Mouse (Mus musculus) limb, embryonic 15.5 days (tissue): ENCODE data around the gene Rpgrip1l. TPM values are rescaled to one million over a fixed set of nuclear protein-coding genes. Genes with fewer than 3 reads are reported as not detected.

Experiments used
- ATAC-seq: fragments of 200-750 bp; cut with Nextera tagmentation; 2 replicates; pipeline ENCODE4 v1.8.0; 2017; ENCODE audit warnings: low read depth, moderate TSS enrichment; ENCODE audit not compliant: insufficient number of reproducible peaks, low FRiP score, low TSS enrichment
- H3K27ac ChIP-seq: fragments of 300-500 bp; sonication (generic); 2 replicates; pipeline ENCODE4 v1.5.1; 2015; ENCODE audit warnings: moderate library complexity, mild to moderate bottlenecking, inconsistent platforms
- H3K27me3 ChIP-seq: fragments of 300-500 bp; sonication (generic); 2 replicates; pipeline ENCODE4 v1.6.1; 2015; ENCODE audit warnings: inconsistent platforms
- H3K36me3 ChIP-seq: fragments of 300-500 bp; sonication (generic); 2 replicates; pipeline ENCODE4 v1.6.1; 2015; ENCODE audit warnings: inconsistent platforms
- H3K4me1 ChIP-seq: fragments of 300-500 bp; sonication (generic); 2 replicates; pipeline ENCODE4 v1.6.1; 2015; ENCODE audit warnings: inconsistent platforms
- H3K4me2 ChIP-seq: fragments of 300-500 bp; sonication (generic); 2 replicates; pipeline ENCODE4 v1.6.1; 2015; ENCODE audit warnings: mild to moderate bottlenecking, inconsistent platforms
- H3K4me3 ChIP-seq: fragments of 300-500 bp; sonication (generic); 2 replicates; pipeline ENCODE4 v1.5.1; 2015; ENCODE audit warnings: mild to moderate bottlenecking, inconsistent platforms
- H3K9ac ChIP-seq: fragments of 300-500 bp; sonication (generic); 2 replicates; pipeline ENCODE4 v1.6.1; 2015; ENCODE audit warnings: inconsistent platforms
- H3K9me3 ChIP-seq: fragments of 300-500 bp; sonication (generic); 2 replicates; pipeline ENCODE4 v1.6.1; 2016; ENCODE audit warnings: inconsistent platforms
- WGBS: fragments of 180-500 bp; shearing (Covaris S2); methylation state at CpG from one replicate; pipeline ENCODE4 v1.1.7; 2015; 5-methylcytosine and 5-hydroxymethylcytosine counted together
- polyA plus RNA-seq: library from polyadenylated mRNA; unstranded; fragments of >200 nt; fragmentation: Nextera tagmentation; extraction: Ambion mirVana; gene quantifications from 2 replicates; pipeline ENCODE4 v1.2.1, GENCODE M21; 2015

The Rpgrip1l gene
- polyA plus RNA-seq, 1 experiment from 2014 or later = 14.9 TPM

GRCm38 (mm10) chr8:91218271-91218670, 94.8 kb downstream of the Rpgrip1l start:
- H3K36me3 ChIP-seq = peaks cover 3% of the 10 kb centered on the region; the same call in 1 of the 2 replicates
- no peak overlapping the region for H3K4me2 ChIP-seq
- no peaks in the 10 kb centered on the region for H3K27me3 ChIP-seq
- H3K4me3 ChIP-seq = no peak overlapping the region
- H3K9ac ChIP-seq = no peak overlapping the region
- 77% methylated on average over 4 of the region's 4 CpGs for WGBS
- H3K4me1 ChIP-seq = 0 out of 2 replicates have a peak, but pooled peaks cover 3% of the 10 kb centered on the region
- H3K9me3 ChIP-seq = no peaks in the 10 kb centered on the region
- ATAC-seq = no peak
- peak overlapping the region; percentile 47; the same call in 1 of the 2 replicates for H3K27ac ChIP-seq

- Histone ChIP-seq H3K36me3 (peaks cover 3% of the 10 kb centered on the region; the same call in 1 of the 2 replicates), H3K9ac (no peak overlapping the region), H3K27me3 (no peaks in the 10 kb centered on the region), H3K9me3 (no peaks in the 10 kb centered on the region), H3K27ac (peak overlapping the region; percentile 64), H3K4me3 (no peak overlapping the region), H3K4me2 (no peak overlapping the region), H3K4me1 (0 out of 2 replicates have a peak, but pooled peaks cover 3% of the 10 kb centered on the region)
- no peak for ATAC-seq
- WGBS = 61% methylated on average over 5 of the region's 5 CpGs
Observed at GRCm38 (mm10) chr8:91217062-91217905, 95.8 kb downstream of the Rpgrip1l start.

GRCm38 (mm10) chr8:91214287-91214686, 98.8 kb downstream of the Rpgrip1l start:
- Histone ChIP-seq H3K9ac (no peak overlapping the region), H3K4me1 (0 out of 2 replicates have a peak, but pooled peaks cover 3% of the 10 kb centered on the region), H3K27ac (no peak overlapping the region), H3K4me3 (no peak overlapping the region), H3K36me3 (no peaks in the 10 kb centered on the region), H3K27me3 (no peaks in the 10 kb centered on the region), H3K4me2 (no peak overlapping the region), H3K9me3 (no peaks in the 10 kb centered on the region)
- no peak for ATAC-seq
- WGBS = 70% methylated on average over 3 of the region's 3 CpGs

GRCm38 (mm10) chr8:91212948-91213347, 100.1 kb downstream of the Rpgrip1l start:
- Histone ChIP-seq H3K4me3 (no peak overlapping the region), H3K4me2 (no peak overlapping the region), H3K27me3 (no peaks in the 10 kb centered on the region), H3K4me1 (0 out of 2 replicates have a peak, but pooled peaks cover 3% of the 10 kb centered on the region), H3K9me3 (no peaks in the 10 kb centered on the region), H3K27ac (no peak overlapping the region), H3K36me3 (no peaks in the 10 kb centered on the region), H3K9ac (no peak overlapping the region)
- 87% methylated on average over 2 of the region's 2 CpGs for WGBS
- no peak for ATAC-seq

- no peak overlapping the region for H3K9ac ChIP-seq
- H3K4me2 ChIP-seq = no peak overlapping the region
- no peak overlapping the region for H3K27ac ChIP-seq
- H3K36me3 ChIP-seq = no peaks in the 10 kb centered on the region
- H3K27me3 ChIP-seq = no peaks in the 10 kb centered on the region
- H3K4me3 ChIP-seq = no peak overlapping the region
- 74% methylated on average over 3 of the region's 3 CpGs for WGBS
- ATAC-seq = no peak
- no peaks in the 10 kb centered on the region for H3K4me1 ChIP-seq
- H3K9me3 ChIP-seq = no peaks in the 10 kb centered on the region
Observed at GRCm38 (mm10) chr8:91209658-91210057, 103.4 kb downstream of the Rpgrip1l start.

GRCm38 (mm10) chr8:91207676-91208075, 105.4 kb downstream of the Rpgrip1l start:
- no peak overlapping the region for H3K4me3 ChIP-seq
- WGBS = 71% methylated on average over 2 of the region's 2 CpGs
- H3K27ac ChIP-seq = no peak overlapping the region
- no peak overlapping the region for H3K4me2 ChIP-seq
- ATAC-seq = no peak
- no peaks in the 10 kb centered on the region for H3K36me3 ChIP-seq
- no peaks in the 10 kb centered on the region for H3K4me1 ChIP-seq
- H3K9me3 ChIP-seq = no peaks in the 10 kb centered on the region
- H3K27me3 ChIP-seq = no peaks in the 10 kb centered on the region
- no peak overlapping the region for H3K9ac ChIP-seq

GRCm38 (mm10) chr8:91205897-91206296, 107.2 kb downstream of the Rpgrip1l start:
- no peak overlapping the region for H3K4me2 ChIP-seq
- H3K9ac ChIP-seq = no peak overlapping the region
- H3K27ac ChIP-seq = no peak overlapping the region
- no peak overlapping the region for H3K4me3 ChIP-seq
- 89% methylated on average over 6 of the region's 6 CpGs for WGBS
- H3K9me3 ChIP-seq = no peaks in the 10 kb centered on the region
- no peaks in the 10 kb centered on the region for H3K27me3 ChIP-seq
- H3K36me3 ChIP-seq = no peaks in the 10 kb centered on the region
- no peak for ATAC-seq
- H3K4me1 ChIP-seq = no peaks in the 10 kb centered on the region

GRCm38 (mm10) chr8:91201184-91201583, 111.9 kb downstream of the Rpgrip1l start:
- Histone ChIP-seq H3K9ac (no peak overlapping the region), H3K4me2 (no peak overlapping the region), H3K27ac (no peak overlapping the region), H3K36me3 (no peaks in the 10 kb centered on the region), H3K4me3 (no peak overlapping the region), H3K27me3 (no peaks in the 10 kb centered on the region), H3K4me1 (peaks cover 4% of the 10 kb centered on the region; the same call in 1 of the 2 replicates), H3K9me3 (no peaks in the 10 kb centered on the region)
- no peak for ATAC-seq
- 87% methylated on average over 2 of the region's 2 CpGs for WGBS

GRCm38 (mm10) chr8:91199876-91200275, 113.2 kb downstream of the Rpgrip1l start, which contains the start of gene Aktip:
Aktip (minus strand) TSS chr8:91199976.
- Histone ChIP-seq H3K4me1 (peaks cover 4% of the 10 kb centered on the region; the same call in 1 of the 2 replicates), H3K9ac (no peak within 1 kb of the TSS), H3K27ac (no peak within 1 kb of the TSS), H3K27me3 (0 out of 2 replicates have a peak, but pooled peaks cover 4% of the 10 kb centered on the region), H3K4me2 (no peak within 1 kb of the TSS), H3K9me3 (no peaks in the 10 kb centered on the region), H3K36me3 (no peaks in the 10 kb centered on the region), H3K4me3 (no peak within 1 kb of the TSS)
- no peak for ATAC-seq
- 95% methylated on average over 7 of the region's 7 CpGs for WGBS

- no peak for ATAC-seq
- H3K9ac ChIP-seq = no peak overlapping the region
- H3K9me3 ChIP-seq = no peaks in the 10 kb centered on the region
- peak overlapping the region; percentile 50 for H3K27ac ChIP-seq
- no peaks in the 10 kb centered on the region for H3K36me3 ChIP-seq
- WGBS = 23% methylated on average over 3 of the region's 3 CpGs
- H3K27me3 ChIP-seq = 0 out of 2 replicates have a peak, but pooled peaks cover 4% of the 10 kb centered on the region
- H3K4me2 ChIP-seq = no peak overlapping the region
- H3K4me1 ChIP-seq = peaks cover 4% of the 10 kb centered on the region; the same call in 1 of the 2 replicates
- no peak overlapping the region for H3K4me3 ChIP-seq
Observed at GRCm38 (mm10) chr8:91198036-91198435, 115.0 kb downstream of the Rpgrip1l start.

- 72% methylated on average over 5 of the region's 5 CpGs for WGBS
- ATAC-seq = no peak
Observed at GRCm38 (mm10) chr8:91197233-91197632, 115.8 kb downstream of the Rpgrip1l start.

GRCm38 (mm10) chr8:91196661-91197060, 116.4 kb downstream of the Rpgrip1l start:
- Histone ChIP-seq H3K9ac (no peak overlapping the region), H3K9me3 (no peaks in the 10 kb centered on the region), H3K4me3 (no peak overlapping the region), H3K4me2 (no peak overlapping the region), H3K27ac (no peak overlapping the region), H3K27me3 (peaks cover 4% of the 10 kb centered on the region; the same call in 1 of the 2 replicates), H3K36me3 (no peaks in the 10 kb centered on the region), H3K4me1 (peaks cover 4% of the 10 kb centered on the region; the same call in 1 of the 2 replicates)
- no peak for ATAC-seq
- WGBS = 73% methylated on average over 12 of the region's 12 CpGs

More at GRCm38 (mm10) chr8:91197233-91197632, 115.8 kb downstream of the Rpgrip1l start:
- peaks cover 4% of the 10 kb centered on the region; the same call in 1 of the 2 replicates for H3K4me1 ChIP-seq
- H3K9ac ChIP-seq = no peak overlapping the region
- H3K4me3 ChIP-seq = no peak overlapping the region
- H3K27me3 ChIP-seq = peaks cover 4% of the 10 kb centered on the region; the same call in 1 of the 2 replicates
- H3K27ac ChIP-seq = no peak overlapping the region
- H3K36me3 ChIP-seq = no peaks in the 10 kb centered on the region
- no peak overlapping the region for H3K4me2 ChIP-seq
- H3K9me3 ChIP-seq = no peaks in the 10 kb centered on the region
